In genomic region chr14:17822754-17823153, GRCm38 (mm10) we compare ENCODE assay signal across 12 mouse cellular contexts.
"Had no signal": no experiment of that assay in that cellular context is flagged by ENCODE, and none has a peak within 500 bp of the region (broad histone marks: within the 10 kb centered on the region; RNA-seq: fewer than 3 reads in every experiment).

No protein-coding gene starts in this region.

- H3K9ac ChIP-seq: limb, embryonic 13.5 days; liver, embryonic 14.5 days; neural tube, embryonic 12.5 days had no signal

- H3K27ac ChIP-seq: kidney, postnatal 0 days; limb, embryonic 13.5 days; liver, embryonic 14.5 days; neural tube, embryonic 12.5 days; stomach, postnatal 0 days had no signal

- H3K9me3 ChIP-seq: limb, embryonic 13.5 days; neural tube, embryonic 12.5 days had no signal

- DNase-seq: kidney, postnatal 36 days; layer of hippocampus, adult 9-11 months; layer of hippocampus, postnatal 36 days; lung, adult 18-20 months; lung, postnatal 36 days; midbrain, embryonic 14.5 days; thymus, postnatal 4 days had no signal

- H3K36me3 ChIP-seq: limb, embryonic 13.5 days; neural tube, embryonic 12.5 days had no signal

- H3K4me2 ChIP-seq: limb, embryonic 13.5 days; neural tube, embryonic 12.5 days had no signal

- H3K4me3 ChIP-seq: limb, embryonic 13.5 days; neural tube, embryonic 12.5 days had no signal

- H3K4me1 ChIP-seq: limb, embryonic 13.5 days; neural tube, embryonic 12.5 days had no signal

- H3K27me3 ChIP-seq: limb, embryonic 13.5 days; neural tube, embryonic 12.5 days had no signal
